Mouse (Mus musculus) forebrain, embryonic 13.5 days (tissue): ENCODE measurements around the gene Gsdmc3. TPM values are rescaled to one million over a fixed set of nuclear protein-coding genes. Genes with fewer than 3 reads are reported as not detected.

Source experiments
- polyA plus RNA-seq: library from polyadenylated mRNA; unstranded; fragments of >200 nt; fragmentation: Nextera tagmentation; extraction: Ambion mirVana; gene quantifications from 2 replicates; pipeline ENCODE4 v1.2.1, GENCODE M21; 2015

Gene Gsdmc3
- polyA plus RNA-seq, 1 experiment from 2014 or later = not detected

Other genes starting within 250 kb of the Gsdmc3 start
- gene Gsdmc2, start 33.4 kb downstream of the Gsdmc3 start, polyA plus RNA-seq = not detected in 2 replicates
- not detected in 2 replicates for gene Gsdmc4, start 33.7 kb upstream of the Gsdmc3 start, polyA plus RNA-seq
- gene Fam49b, start 181.9 kb upstream of the Gsdmc3 start, polyA plus RNA-seq = 91.1 and 98.2 TPM in 2 replicates